Mouse (Mus musculus): ENCODE data around the gene Ms4a4d. TPM values are rescaled to one million over a fixed set of nuclear protein-coding genes. Genes with fewer than 3 reads are reported as not detected.
"Not testable (repeated sequence)": the region's sequence is repeated elsewhere in the genome, so short reads cannot be mapped to it uniquely, and the experiment has no call there.

Gene Ms4a4d
- not detected in 2 replicates for polyA plus RNA-seq (2015; fragmentation: Nextera tagmentation; extraction: Ambion mirVana)

DNA sequence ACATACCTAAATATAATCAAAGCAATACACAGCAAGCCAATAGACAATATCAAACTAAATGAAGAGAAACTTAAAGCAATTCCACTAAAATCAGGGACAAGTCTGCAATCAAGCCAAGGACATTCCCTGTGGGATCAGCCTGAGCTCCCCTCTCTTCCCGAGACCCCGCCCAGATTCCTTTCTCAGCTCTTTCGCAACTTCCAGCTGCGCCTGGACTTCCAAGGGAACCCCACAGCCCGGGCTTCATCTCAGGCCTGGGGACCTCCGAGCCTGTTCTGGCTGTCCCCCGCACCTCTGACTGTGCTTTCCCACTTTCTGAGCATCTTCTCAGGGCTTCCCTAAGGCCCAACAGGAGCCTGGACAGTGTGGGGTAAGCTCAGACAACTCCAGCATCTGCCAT lies at the start of gene Ms4a4d:
TSS of gene Ms4a4d (plus strand) at position 209 of the 400 bp plus-strand sequence.
- Histone ChIP-seq H3K9ac (no peak within 1 kb of the TSS), H3K27me3 (replicated peaks) (no peaks in the 10 kb centered on the region), H3K36me3 (replicated peaks) (no peaks in the 10 kb centered on the region), H3K27ac (no peak within 1 kb of the TSS), H3K4me3 (no peak within 1 kb of the TSS), H3K4me1 (no peaks in the 10 kb centered on the region), H3K9me3 (no peaks in the 10 kb centered on the region), H3K4me2 (no peak within 1 kb of the TSS)
- 15% methylated on average over 7 of the region's 7 CpGs for WGBS
- no peak for ATAC-seq (replicated peaks)

DNA sequence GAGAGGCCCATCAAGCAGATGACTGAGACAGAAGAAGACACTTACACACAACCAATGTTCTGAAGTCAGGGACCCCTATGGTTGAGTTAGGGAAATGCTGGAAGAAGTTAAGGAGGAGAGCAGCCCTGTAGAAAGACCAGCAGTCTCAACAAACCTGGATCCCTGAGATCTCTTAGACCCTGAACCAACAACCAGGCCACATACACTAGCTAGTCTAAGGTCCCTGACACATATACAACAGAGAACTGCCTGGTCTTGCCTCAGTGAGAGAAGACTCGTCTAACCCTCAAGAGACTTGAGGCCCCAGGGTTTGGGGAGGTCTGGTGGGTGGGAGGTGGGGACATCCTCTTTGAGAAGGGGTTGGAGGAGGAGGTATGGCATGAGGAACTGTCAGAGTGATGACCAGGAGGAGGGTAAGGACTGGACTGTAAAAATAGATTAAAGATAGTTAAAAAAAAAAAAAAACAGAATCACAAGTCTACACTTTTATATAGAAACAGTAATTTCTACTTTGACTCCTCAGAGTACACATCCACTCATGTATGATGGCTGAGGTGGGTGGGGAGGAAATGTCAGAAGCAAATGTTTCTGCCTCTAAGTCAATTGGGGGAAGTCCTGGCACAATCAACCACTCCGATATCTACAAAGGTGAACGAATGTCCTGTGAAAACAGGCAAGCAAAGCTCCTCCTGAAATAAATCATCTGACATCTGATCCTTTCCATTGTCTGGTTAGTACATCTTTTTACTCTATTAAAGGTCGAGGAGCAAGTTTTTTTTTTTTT lies 45.0 kb upstream of the Ms4a4d start:
- Histone ChIP-seq H3K4me1 (no peaks in the 10 kb centered on the region), H3K27ac (no peak overlapping the region), H3K4me3 (no peak overlapping the region), H3K9ac (no peak overlapping the region), H3K36me3 (replicated peaks) (no peaks in the 10 kb centered on the region), H3K9me3 (no peaks in the 10 kb centered on the region), H3K4me2 (no peak overlapping the region), H3K27me3 (replicated peaks) (no peaks in the 10 kb centered on the region)
- WGBS = 74% methylated on average over 4 of the region's 4 CpGs
- ATAC-seq (replicated peaks) = no peak

DNA sequence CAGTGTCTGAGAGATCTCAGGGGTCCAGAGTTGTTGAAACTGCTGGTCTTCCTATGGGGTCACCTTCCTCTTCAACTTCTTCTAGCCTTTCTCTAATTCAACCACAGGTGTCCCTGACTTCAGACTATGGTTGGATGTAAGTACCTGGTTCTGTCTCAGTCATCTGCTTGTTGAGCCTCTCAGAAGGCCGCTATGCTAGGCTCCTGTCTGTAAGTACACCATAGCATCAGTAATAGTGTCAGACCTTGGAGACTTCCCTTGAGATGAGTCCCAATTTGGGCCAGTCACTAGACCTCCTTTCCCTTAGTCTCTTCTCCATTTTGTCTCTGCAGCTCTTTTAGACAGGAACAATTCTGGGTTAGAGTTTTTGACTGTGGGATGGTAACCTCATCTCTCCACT lies 43.9 kb upstream of the Ms4a4d start:
- H3K27me3 ChIP-seq (replicated peaks) = no peaks in the 10 kb centered on the region
- ATAC-seq (replicated peaks) = no peak
- H3K9ac ChIP-seq = no peak overlapping the region
- H3K4me2 ChIP-seq = no peak overlapping the region
- 84% methylated on average over 1 of the region's 1 CpGs for WGBS
- H3K4me1 ChIP-seq = no peaks in the 10 kb centered on the region
- no peaks in the 10 kb centered on the region for H3K36me3 ChIP-seq (replicated peaks)
- no peak overlapping the region for H3K4me3 ChIP-seq
- H3K9me3 ChIP-seq = no peaks in the 10 kb centered on the region
- H3K27ac ChIP-seq = no peak overlapping the region

DNA sequence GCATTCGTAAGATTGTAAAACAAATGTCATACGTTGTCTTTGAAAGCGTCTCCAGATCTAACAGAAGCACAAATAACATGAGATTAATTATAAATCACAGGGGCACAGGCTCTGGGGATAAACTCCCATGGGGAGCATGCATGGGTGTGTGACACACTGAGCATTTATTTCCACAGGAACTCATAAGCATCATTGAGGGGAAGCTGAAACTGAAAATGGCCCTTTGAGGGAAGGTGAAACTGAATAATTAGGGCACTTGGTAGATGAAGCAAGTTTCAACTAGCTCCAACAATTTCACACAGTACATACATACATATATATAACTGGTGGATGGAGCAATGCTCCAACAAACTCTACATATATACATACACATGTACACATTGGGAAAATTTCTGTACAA lies 42.1 kb upstream of the Ms4a4d start:
- Histone ChIP-seq H3K9ac (no peak overlapping the region), H3K36me3 (replicated peaks) (no peaks in the 10 kb centered on the region), H3K27ac (no peak overlapping the region), H3K9me3 (no peaks in the 10 kb centered on the region), H3K4me1 (no peaks in the 10 kb centered on the region), H3K27me3 (replicated peaks) (no peaks in the 10 kb centered on the region), H3K4me2 (no peak overlapping the region), H3K4me3 (no peak overlapping the region)
- 81% methylated on average over 3 of the region's 3 CpGs for WGBS
- ATAC-seq (replicated peaks) = no peak

DNA sequence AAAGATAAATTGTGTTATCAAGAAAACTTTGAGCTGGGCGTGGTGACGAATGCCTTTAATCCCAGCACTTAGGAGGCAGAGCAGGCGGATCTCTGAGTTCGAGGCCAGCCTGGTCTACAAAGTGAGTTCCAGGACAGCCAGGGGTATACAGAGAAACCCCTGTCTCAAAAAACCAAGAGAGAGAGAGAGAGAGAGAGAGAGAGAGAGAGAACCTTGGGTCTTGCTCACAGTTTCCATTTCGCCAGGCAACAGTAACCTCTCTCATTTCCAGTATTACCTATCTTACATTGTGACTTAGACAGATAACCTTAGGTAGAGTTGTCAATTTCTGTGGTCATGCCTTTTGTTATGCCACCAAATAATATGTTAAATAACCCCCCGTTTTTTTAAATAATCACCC lies 40.2 kb upstream of the Ms4a4d start:
- H3K27me3 ChIP-seq (replicated peaks) = no peaks in the 10 kb centered on the region
- no peak overlapping the region for H3K27ac ChIP-seq
- no peaks in the 10 kb centered on the region for H3K36me3 ChIP-seq (replicated peaks)
- WGBS = 86% methylated on average over 6 of the region's 6 CpGs
- H3K9me3 ChIP-seq = no peaks in the 10 kb centered on the region
- H3K4me2 ChIP-seq = no peak overlapping the region
- no peak overlapping the region for H3K9ac ChIP-seq
- no peaks in the 10 kb centered on the region for H3K4me1 ChIP-seq
- no peak for ATAC-seq (replicated peaks)
- no peak overlapping the region for H3K4me3 ChIP-seq

DNA sequence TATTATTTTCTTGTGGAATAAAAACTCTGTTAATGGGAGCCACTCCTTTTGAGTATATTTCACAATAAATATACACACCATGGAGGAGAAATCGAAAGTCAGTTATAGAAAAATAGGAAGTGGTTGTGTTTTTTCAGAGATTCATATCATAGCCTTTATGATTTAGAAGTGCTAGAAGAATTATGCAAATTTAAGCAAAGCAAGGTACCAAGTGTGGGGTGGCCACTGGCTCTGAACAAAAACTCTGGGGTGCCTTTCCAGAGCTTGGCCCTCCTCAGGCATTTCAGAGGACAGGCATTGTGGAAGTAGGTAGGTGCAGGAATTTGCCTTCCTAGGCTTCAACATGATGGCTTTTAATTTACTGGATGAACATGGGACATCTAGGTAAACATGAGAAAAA lies 39.3 kb upstream of the Ms4a4d start:
- not testable (repeated sequence) for H3K27me3 ChIP-seq (replicated peaks); H3K9me3 ChIP-seq; H3K4me2 ChIP-seq; H3K4me1 ChIP-seq; H3K27ac ChIP-seq; H3K36me3 ChIP-seq (replicated peaks); H3K4me3 ChIP-seq; H3K9ac ChIP-seq; ATAC-seq (replicated peaks)
- WGBS = 83% methylated on average over 1 of the region's 1 CpGs

DNA sequence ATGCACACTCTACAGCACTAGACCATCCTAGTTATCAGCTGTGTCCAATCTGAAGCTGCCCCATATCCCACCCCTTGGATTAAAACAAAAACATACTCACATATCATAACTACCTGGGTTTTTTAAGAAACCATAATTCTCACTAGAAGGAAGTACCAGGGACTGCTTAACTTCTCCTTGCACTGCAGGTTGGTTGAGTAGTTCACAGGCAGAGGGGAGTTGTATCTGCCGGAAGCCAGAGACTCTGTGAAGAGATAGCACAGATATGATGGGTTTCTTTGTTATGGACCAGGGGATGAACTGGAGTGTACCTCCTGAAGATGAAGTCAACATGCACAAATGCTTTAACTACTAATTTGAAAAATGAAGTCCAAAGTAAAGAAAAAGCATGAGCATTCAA lies 35.8 kb upstream of the Ms4a4d start:
- no peaks in the 10 kb centered on the region for H3K9me3 ChIP-seq
- H3K4me1 ChIP-seq = no peaks in the 10 kb centered on the region
- no peaks in the 10 kb centered on the region for H3K27me3 ChIP-seq (replicated peaks)
- H3K4me2 ChIP-seq = no peak overlapping the region
- H3K4me3 ChIP-seq = no peak overlapping the region
- ATAC-seq (replicated peaks) = no peak
- no peaks in the 10 kb centered on the region for H3K36me3 ChIP-seq (replicated peaks)
- no peak overlapping the region for H3K9ac ChIP-seq
- WGBS = 94% methylated on average over 1 of the region's 1 CpGs
- H3K27ac ChIP-seq = no peak overlapping the region

DNA sequence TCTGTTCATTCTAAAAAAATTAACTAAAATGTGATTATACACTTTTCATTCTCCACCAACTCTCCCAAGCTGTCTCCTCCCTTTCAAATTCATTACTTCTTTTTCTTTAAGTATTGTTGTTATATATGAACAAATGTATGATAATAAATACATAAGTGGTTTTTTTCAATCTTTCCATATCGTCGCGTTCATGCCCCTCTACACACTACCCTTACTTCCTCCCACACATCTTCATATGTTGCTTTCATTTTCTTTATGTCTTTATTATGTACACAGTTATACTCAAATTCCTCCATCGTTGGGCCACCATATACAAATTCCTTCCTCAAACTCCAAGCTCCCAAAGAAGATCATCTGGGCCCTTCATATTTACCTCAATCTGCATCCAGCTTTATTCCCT lies 35.3 kb upstream of the Ms4a4d start:
- Histone ChIP-seq H3K4me3 (no peak overlapping the region), H3K27me3 (replicated peaks) (no peaks in the 10 kb centered on the region), H3K4me2 (no peak overlapping the region), H3K9ac (no peak overlapping the region), H3K9me3 (no peaks in the 10 kb centered on the region), H3K36me3 (replicated peaks) (no peaks in the 10 kb centered on the region), H3K27ac (no peak overlapping the region), H3K4me1 (no peaks in the 10 kb centered on the region)
- 92% methylated on average over 4 of the region's 4 CpGs for WGBS
- ATAC-seq (replicated peaks) = no peak

DNA sequence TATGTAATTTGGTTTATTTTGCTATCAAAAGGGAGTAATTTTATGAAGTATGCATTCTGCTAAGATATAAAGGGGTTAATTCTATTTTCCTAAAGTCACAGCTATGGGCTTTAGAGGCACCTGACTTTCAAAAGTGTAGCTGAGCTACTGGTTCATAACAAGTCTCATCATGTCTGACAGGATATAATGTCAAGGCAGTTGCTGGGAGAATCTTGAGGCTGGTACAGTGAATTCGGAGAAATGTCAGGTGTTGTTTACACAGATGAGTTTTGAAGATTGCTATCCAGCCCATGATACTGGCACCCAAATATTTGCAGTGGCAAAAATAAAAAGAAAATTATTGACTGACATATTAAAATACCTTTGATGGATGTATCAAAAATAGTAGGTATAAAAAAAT lies 31.7 kb upstream of the Ms4a4d start:
- no peak overlapping the region for H3K9ac ChIP-seq
- no peaks in the 10 kb centered on the region for H3K9me3 ChIP-seq
- ATAC-seq (replicated peaks) = no peak
- no peaks in the 10 kb centered on the region for H3K36me3 ChIP-seq (replicated peaks)
- no peaks in the 10 kb centered on the region for H3K27me3 ChIP-seq (replicated peaks)
- H3K4me3 ChIP-seq = no peak overlapping the region
- no peak overlapping the region for H3K4me2 ChIP-seq
- 82% methylated on average over 1 of the region's 1 CpGs for WGBS
- H3K27ac ChIP-seq = no peak overlapping the region
- no peaks in the 10 kb centered on the region for H3K4me1 ChIP-seq

DNA sequence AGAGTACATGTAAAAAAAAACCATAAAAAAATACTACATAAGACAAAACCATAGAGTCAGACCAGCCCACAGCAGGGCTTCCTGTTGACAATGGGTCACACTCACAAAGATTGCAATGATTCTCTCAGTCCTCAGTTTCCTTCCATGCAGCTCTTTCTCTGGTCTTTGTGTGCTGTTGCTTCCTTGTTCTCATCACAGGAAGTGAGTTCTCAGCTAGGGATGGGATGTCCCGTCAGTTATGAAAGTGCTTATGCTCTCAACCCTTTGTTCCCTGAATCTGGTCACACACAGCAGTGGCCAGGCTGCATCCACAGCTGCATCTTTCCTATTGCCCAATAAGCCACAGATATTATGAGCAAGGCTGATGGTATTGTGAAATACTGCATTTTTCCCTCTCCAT lies 23.1 kb upstream of the Ms4a4d start:
- no peaks in the 10 kb centered on the region for H3K4me1 ChIP-seq
- no peak overlapping the region for H3K4me3 ChIP-seq
- H3K27ac ChIP-seq = no peak overlapping the region
- ATAC-seq (replicated peaks) = no peak
- WGBS = 68% methylated on average over 1 of the region's 1 CpGs
- no peaks in the 10 kb centered on the region for H3K36me3 ChIP-seq (replicated peaks)
- H3K9ac ChIP-seq = no peak overlapping the region
- H3K9me3 ChIP-seq = no peaks in the 10 kb centered on the region
- no peak overlapping the region for H3K4me2 ChIP-seq
- no peaks in the 10 kb centered on the region for H3K27me3 ChIP-seq (replicated peaks)

DNA sequence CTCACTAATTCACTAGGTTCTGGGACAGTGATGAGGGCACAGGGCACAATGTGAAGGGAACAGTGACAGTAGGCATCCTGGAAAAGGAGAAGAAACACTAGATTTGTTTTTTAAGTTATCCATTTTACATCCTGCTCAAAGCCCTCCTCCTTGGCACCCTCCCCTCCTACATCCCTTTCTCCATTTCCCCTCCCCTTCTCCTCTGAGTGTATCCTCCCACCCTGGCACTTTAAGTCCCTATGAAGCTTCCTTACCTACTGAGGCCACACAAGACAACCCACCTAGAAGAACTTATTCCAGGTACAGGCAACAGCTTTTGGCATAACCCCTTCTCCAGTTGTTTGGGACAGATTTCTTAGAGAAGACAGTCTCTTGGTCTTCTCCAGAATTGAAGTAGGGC lies 20.4 kb upstream of the Ms4a4d start, which contains the start of gene Ms4a6b:
TSS of gene Ms4a6b (plus strand) at position 267 of the 400 bp plus-strand sequence.
- Histone ChIP-seq H3K36me3 (replicated peaks) (no peaks in the 10 kb centered on the region), H3K4me2 (no peak within 1 kb of the TSS), H3K4me3 (no peak within 1 kb of the TSS), H3K9ac (no peak within 1 kb of the TSS), H3K9me3 (no peaks in the 10 kb centered on the region), H3K27ac (no peak within 1 kb of the TSS), H3K27me3 (replicated peaks) (no peaks in the 10 kb centered on the region), H3K4me1 (no peaks in the 10 kb centered on the region)
- no peak for ATAC-seq (replicated peaks)

DNA sequence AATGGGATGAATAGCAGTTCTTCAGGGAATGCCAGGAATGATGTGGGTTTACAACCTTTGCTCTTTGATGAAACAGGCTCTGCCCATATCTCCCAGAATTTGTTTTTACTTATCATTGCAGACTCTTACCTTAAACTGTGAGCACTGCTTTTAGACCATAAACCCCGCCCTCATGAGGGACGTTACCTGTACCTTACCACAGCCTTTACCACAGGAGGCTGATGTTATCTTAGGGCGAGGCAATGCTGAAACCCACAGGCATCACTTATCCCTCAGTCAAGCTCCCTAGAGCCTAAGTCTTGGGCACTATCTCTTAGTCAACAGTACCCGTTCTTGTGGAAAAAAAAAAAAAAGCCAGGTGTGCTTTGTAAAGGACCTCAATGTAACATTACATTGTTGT lies 19.8 kb upstream of the Ms4a4d start:
- Histone ChIP-seq H3K36me3 (replicated peaks) (no peaks in the 10 kb centered on the region), H3K9ac (no peak overlapping the region), H3K9me3 (no peaks in the 10 kb centered on the region), H3K27me3 (replicated peaks) (no peaks in the 10 kb centered on the region), H3K4me2 (no peak overlapping the region), H3K4me3 (no peak overlapping the region), H3K4me1 (no peaks in the 10 kb centered on the region), H3K27ac (no peak overlapping the region)
- no peak for ATAC-seq (replicated peaks)
- WGBS = 79% methylated on average over 4 of the region's 4 CpGs

DNA sequence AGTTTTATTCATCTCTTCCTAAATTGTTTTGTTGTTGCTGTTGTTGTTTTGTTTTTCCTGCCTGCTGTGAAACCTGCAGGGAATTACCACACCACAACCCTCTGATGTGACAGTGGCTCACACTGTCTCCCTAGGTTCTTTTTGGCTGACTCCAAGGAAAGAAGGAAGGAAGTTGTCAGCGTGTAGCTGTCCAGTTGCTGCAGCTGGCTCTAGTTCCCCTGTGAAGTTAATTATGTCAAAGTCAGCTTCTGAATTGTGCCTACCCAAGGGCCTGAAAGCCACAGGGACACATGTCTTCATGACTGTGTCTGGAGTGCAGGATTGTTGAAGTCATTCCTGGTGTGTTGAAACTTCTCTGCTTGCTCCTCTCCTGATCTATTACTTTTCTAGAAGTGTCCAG lies 19.2 kb upstream of the Ms4a4d start:
- not testable (repeated sequence) for H3K4me3 ChIP-seq; H3K27ac ChIP-seq; H3K9ac ChIP-seq; H3K4me2 ChIP-seq; H3K4me1 ChIP-seq; H3K9me3 ChIP-seq; H3K27me3 ChIP-seq (replicated peaks); ATAC-seq (replicated peaks); H3K36me3 ChIP-seq (replicated peaks)
- 78% methylated on average over 1 of the region's 1 CpGs for WGBS

All from midbrain, embryonic 15.5 days (tissue).